Mouse (Mus musculus): ENCODE data around the gene Camsap3.

DNA sequence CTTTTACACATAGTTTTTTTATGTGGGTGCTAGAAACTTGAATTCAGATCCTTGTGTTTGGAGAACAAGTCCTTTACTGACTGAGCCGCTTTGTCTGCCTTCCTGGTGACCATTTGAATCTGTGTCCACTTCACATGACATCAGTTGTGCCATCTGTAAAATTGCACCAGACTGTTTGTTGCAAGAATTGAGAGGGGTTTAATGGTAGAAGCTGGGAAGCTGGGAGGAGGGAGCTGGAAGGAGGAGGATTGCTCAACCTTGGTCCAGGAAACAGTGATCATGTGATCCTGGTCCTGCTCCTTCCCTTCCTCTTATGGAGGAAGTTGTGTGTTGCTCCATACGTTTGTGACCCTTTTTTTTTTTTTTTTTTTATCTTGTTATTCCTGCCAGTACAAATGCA lies 61.2 kb downstream of the Camsap3 start:
- TF ChIP-seq TAL1 (IDR thresholded peaks at IDR 0.05; ENCODE audit: low read length) (no peak), GATA1 (IDR thresholded peaks at IDR 0.05; ENCODE audit: low read length) (no peak)
